Mouse (Mus musculus): ENCODE measurements around the gene Mbtd1. TPM values are rescaled to one million over a fixed set of nuclear protein-coding genes. Genes with fewer than 3 reads are reported as not detected.
"Not testable (repeated sequence)": the region's sequence is repeated elsewhere in the genome, so short reads cannot be mapped to it uniquely, and the experiment has no call there.

The Mbtd1 gene
- total and polyA plus RNA-seq, 2 experiments from 2014 or later, result 10.7 to 14.1 TPM

DNA sequence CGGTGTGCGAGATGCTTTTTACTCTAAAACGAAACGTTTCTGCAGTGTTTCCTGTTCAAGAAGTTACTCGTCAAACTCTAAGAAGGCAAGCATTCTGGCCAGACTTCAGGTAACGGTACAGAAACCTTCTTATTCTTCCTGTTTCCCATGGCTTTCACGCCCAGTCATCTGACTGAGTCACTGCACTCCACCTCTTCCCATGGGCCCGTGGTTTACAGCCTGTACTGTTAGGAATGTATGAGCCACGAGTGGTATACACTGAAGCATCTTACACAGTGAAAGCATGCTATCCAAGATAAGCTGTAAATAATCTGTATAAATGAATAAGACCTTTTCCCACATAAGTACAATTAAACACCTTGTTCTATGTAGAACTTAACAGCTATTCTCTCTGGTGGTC is 23.2 kb downstream of the Mbtd1 start:
- Histone ChIP-seq H3K27me3 (ENCODE audit: control insufficient read depth, insufficient read depth, low read length) (no peaks in the 10 kb centered on the region), H3K36me3 (replicated peaks; ENCODE audit: control insufficient read depth, insufficient read depth, low read length) (peaks cover 60% of the 10 kb centered on the region), H3K9me3 (replicated peaks; ENCODE audit: control insufficient read depth, low read length) (no peaks in the 10 kb centered on the region), H3K4me3 (ENCODE audit: low read depth, low read length) (no peak overlapping the region), H3K4me1 (ENCODE audit: control insufficient read depth, insufficient read depth) (no peaks in the 10 kb centered on the region), H3K9ac (replicated peaks; ENCODE audit: low read depth, low read length) (no peak overlapping the region), H3K4me2 (ENCODE audit: low read depth, low read length) (no peak overlapping the region), H3K27ac (ENCODE audit: low read depth) (no peak overlapping the region)
- ATAC-seq (ENCODE audit: insufficient read depth, low read depth), result no peak
- no peak for DNase-seq (ENCODE audit: low spot score)
- TF ChIP-seq CTCF (IDR thresholded peaks at IDR 0.05; ENCODE audit: low read depth) (no peak), EP300 (IDR thresholded peaks at IDR 0.05; ENCODE audit: low read depth) (no peak)
- WGBS, result 82% methylated on average over 9 of the region's 9 CpGs

DNA sequence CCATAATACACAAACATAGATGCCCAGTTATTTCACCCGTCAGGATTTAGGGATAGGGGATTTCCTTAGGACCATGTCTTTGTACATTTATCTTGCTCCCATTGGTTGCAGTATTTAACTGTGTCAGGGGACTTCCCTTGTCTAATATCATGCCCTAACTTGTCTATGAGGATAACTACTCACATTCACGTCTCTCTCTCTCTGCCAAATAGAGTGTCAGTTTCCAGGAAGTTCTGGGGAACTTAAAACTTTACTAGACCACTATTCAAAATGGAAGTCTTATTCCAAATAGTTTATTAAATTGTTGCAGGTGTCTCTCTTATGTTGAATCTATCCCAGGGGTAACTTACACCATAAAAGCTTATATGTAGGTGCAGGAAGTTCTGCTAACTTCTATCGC is 26.0 kb downstream of the Mbtd1 start:
- Histone ChIP-seq H3K9ac (replicated peaks; ENCODE audit: low read depth, low read length) (no peak overlapping the region), H3K4me3 (ENCODE audit: low read depth, low read length) (no peak overlapping the region), H3K4me2 (ENCODE audit: low read depth, low read length) (no peak overlapping the region), H3K9me3 (replicated peaks; ENCODE audit: control insufficient read depth, low read length) (no peaks in the 10 kb centered on the region), H3K27ac (ENCODE audit: low read depth) (no peak overlapping the region), H3K4me1 (ENCODE audit: control insufficient read depth, insufficient read depth) (no peaks in the 10 kb centered on the region), H3K27me3 (ENCODE audit: control insufficient read depth, insufficient read depth, low read length) (no peaks in the 10 kb centered on the region), H3K36me3 (replicated peaks; ENCODE audit: control insufficient read depth, insufficient read depth, low read length) (peaks cover 60% of the 10 kb centered on the region)
- no peak for ATAC-seq (ENCODE audit: insufficient read depth, low read depth)
- no peak for TF ChIP-seq CTCF (IDR thresholded peaks at IDR 0.05; ENCODE audit: low read depth)
- no peak for TF ChIP-seq EP300 (IDR thresholded peaks at IDR 0.05; ENCODE audit: low read depth)
- 82% methylated on average over 3 of the region's 3 CpGs for WGBS
- no peak for DNase-seq (ENCODE audit: low spot score)

DNA sequence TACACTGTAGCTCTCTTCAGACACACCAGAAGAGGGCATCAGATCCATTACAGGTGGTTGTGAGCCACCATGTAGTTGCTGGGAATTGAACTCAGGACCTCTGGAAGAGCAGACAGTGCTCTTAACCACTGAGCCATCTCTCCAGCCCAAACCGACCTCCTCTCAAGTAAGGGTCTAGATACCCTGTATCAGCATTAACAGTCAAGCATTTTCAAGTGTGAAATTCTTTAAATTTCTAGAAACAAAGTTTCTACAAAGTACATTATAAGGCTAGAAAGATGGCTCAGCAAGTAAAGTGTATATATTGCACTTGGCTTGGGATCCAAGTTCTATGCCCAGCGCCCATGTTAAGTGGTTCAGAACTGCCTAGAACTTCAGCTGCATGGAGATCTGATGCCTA is 29.4 kb downstream of the Mbtd1 start:
- H3K27me3 ChIP-seq (ENCODE audit: control insufficient read depth, insufficient read depth, low read length); ATAC-seq (ENCODE audit: insufficient read depth, low read depth); H3K9me3 ChIP-seq (replicated peaks; ENCODE audit: control insufficient read depth, low read length); DNase-seq (ENCODE audit: low spot score); H3K4me3 ChIP-seq (ENCODE audit: low read depth, low read length); H3K4me2 ChIP-seq (ENCODE audit: low read depth, low read length); H3K9ac ChIP-seq (replicated peaks; ENCODE audit: low read depth, low read length); H3K4me1 ChIP-seq (ENCODE audit: control insufficient read depth, insufficient read depth); H3K27ac ChIP-seq (ENCODE audit: low read depth): not testable (repeated sequence)
- WGBS, result 89% methylated on average over 2 of the region's 2 CpGs
- peaks cover 53% of the 10 kb centered on the region for H3K36me3 ChIP-seq (replicated peaks; ENCODE audit: control insufficient read depth, insufficient read depth, low read length)

DNA sequence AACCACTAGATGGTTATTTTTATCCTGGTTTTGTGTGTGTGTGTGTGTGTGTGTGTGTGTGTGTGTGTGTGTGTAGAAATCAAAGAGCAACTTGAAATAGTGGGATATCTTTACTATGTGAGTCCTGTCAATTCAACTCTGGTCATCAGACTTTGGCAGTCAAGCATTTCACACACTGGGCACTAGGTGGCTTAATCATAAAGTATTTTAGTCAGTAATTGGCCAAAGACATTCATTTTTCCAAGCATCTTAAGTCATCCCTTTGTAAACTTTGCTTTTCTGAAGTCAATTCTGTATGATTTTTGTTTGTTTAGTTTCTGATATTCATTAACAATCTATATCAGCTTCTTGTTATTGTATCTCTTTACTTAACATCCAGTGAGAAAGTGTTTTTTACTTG is 43.5 kb downstream of the Mbtd1 start:
- H3K36me3 ChIP-seq (replicated peaks; ENCODE audit: control insufficient read depth, insufficient read depth, low read length), result peaks cover 76% of the 10 kb centered on the region
- no peak for TF ChIP-seq EP300 (IDR thresholded peaks at IDR 0.05; ENCODE audit: low read depth)
- H3K9ac ChIP-seq (replicated peaks; ENCODE audit: low read depth, low read length), result no peak overlapping the region
- H3K27me3 ChIP-seq (ENCODE audit: control insufficient read depth, insufficient read depth, low read length), result no peaks in the 10 kb centered on the region
- no peak overlapping the region for H3K27ac ChIP-seq (ENCODE audit: low read depth)
- H3K4me1 ChIP-seq (ENCODE audit: control insufficient read depth, insufficient read depth), result no peaks in the 10 kb centered on the region
- no peaks in the 10 kb centered on the region for H3K9me3 ChIP-seq (replicated peaks; ENCODE audit: control insufficient read depth, low read length)
- DNase-seq (ENCODE audit: low spot score) (no peak), ATAC-seq (ENCODE audit: insufficient read depth, low read depth) (no peak)
- no peak overlapping the region for H3K4me2 ChIP-seq (ENCODE audit: low read depth, low read length)
- H3K4me3 ChIP-seq (ENCODE audit: low read depth, low read length), result no peak overlapping the region

DNA sequence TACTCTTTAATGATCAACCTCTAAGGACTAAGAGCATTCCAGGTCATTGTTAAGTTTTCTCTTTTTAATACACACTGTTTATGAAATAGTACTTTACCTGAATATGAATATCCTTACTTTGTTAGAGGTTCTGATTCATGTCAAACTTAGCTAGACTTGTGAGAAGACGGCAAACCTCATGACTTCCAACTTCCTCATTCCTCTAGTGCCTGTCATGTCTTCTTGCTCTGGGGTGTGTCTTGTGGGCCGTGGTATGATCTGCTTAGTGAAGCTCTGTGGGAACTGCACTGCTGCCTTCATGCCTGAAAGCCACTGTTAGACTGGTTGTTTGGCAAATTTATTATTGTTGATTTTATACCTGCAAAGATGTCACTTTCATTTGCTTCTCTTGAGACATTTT is 55.3 kb downstream of the Mbtd1 start:
- Histone ChIP-seq H3K36me3 (replicated peaks; ENCODE audit: control insufficient read depth, insufficient read depth, low read length) (peaks cover 43% of the 10 kb centered on the region), H3K4me2 (ENCODE audit: low read depth, low read length) (no peak overlapping the region), H3K4me1 (ENCODE audit: control insufficient read depth, insufficient read depth) (no peaks in the 10 kb centered on the region), H3K4me3 (ENCODE audit: low read depth, low read length) (no peak overlapping the region), H3K9ac (replicated peaks; ENCODE audit: low read depth, low read length) (no peak overlapping the region), H3K9me3 (replicated peaks; ENCODE audit: control insufficient read depth, low read length) (no peaks in the 10 kb centered on the region), H3K27me3 (ENCODE audit: control insufficient read depth, insufficient read depth, low read length) (no peaks in the 10 kb centered on the region), H3K27ac (ENCODE audit: low read depth) (no peak overlapping the region)
- no peak for TF ChIP-seq EP300 (IDR thresholded peaks at IDR 0.05; ENCODE audit: low read depth)
- TF ChIP-seq CTCF (IDR thresholded peaks at IDR 0.05; ENCODE audit: low read depth), result no peak
- no peak for ATAC-seq (ENCODE audit: insufficient read depth, low read depth)
- WGBS, result 47% methylated on average over 2 of the region's 2 CpGs
- no peak for DNase-seq (ENCODE audit: low spot score)

- H3K9ac ChIP-seq (replicated peaks; ENCODE audit: low read depth, low read length), result no peak overlapping the region
- DNase-seq (ENCODE audit: low spot score) (no peak), ATAC-seq (ENCODE audit: insufficient read depth, low read depth) (no peak)
- no peak overlapping the region for H3K27ac ChIP-seq (ENCODE audit: low read depth)
- no peak overlapping the region for H3K4me3 ChIP-seq (ENCODE audit: low read depth, low read length)
- WGBS, result 77% methylated on average over 3 of the region's 3 CpGs
- H3K4me1 ChIP-seq (ENCODE audit: control insufficient read depth, insufficient read depth), result no peaks in the 10 kb centered on the region
- H3K9me3 ChIP-seq (replicated peaks; ENCODE audit: control insufficient read depth, low read length), result no peaks in the 10 kb centered on the region
- H3K4me2 ChIP-seq (ENCODE audit: low read depth, low read length), result no peak overlapping the region
- H3K36me3 ChIP-seq (replicated peaks; ENCODE audit: control insufficient read depth, insufficient read depth, low read length), result peaks cover 39% of the 10 kb centered on the region
- no peaks in the 10 kb centered on the region for H3K27me3 ChIP-seq (ENCODE audit: control insufficient read depth, insufficient read depth, low read length)
- TF ChIP-seq EP300 (IDR thresholded peaks at IDR 0.05; ENCODE audit: low read depth) (no peak), CTCF (IDR thresholded peaks at IDR 0.05; ENCODE audit: low read depth) (no peak)
Observed at GRCm38 (mm10) chr11:93944986-93945385, 59.3 kb downstream of the Mbtd1 start.

All from heart, postnatal 0 days (tissue).